8 mouse cellular contexts compared by ENCODE assay signal in genomic region chr19:7484076-7484475, GRCm38 (mm10). TPM values are rescaled to one million over a fixed set of nuclear protein-coding genes. Genes with fewer than 3 reads are reported as not detected.
A peak's percentile ranks its signal among the peaks of the same experiment; 100 is the strongest.
DNase-seq lines count a peak whose midpoint lies in the region; ATAC-seq lines count a peak whose summit lies in the region.

No protein-coding gene starts in this region.

- H3K36me3 ChIP-seq in intestine, embryonic 14.5 days (ENCODE audit: control insufficient read depth, insufficient read depth, low read length): no peaks in the 10 kb centered on the region
- no peaks in the 10 kb centered on the region for H3K36me3 ChIP-seq in intestine, embryonic 16.5 days (ENCODE audit: control insufficient read depth, insufficient read depth, low read length)
- no peaks in the 10 kb centered on the region for H3K36me3 ChIP-seq in forebrain, embryonic 16.5 days (ENCODE audit: control insufficient read depth, insufficient read depth)
- no peaks in the 10 kb centered on the region for H3K36me3 ChIP-seq in liver, embryonic 11.5 days (ENCODE audit: control insufficient read depth, insufficient read depth, low read length)

- H3K27me3 ChIP-seq in intestine, embryonic 14.5 days (replicated peaks; ENCODE audit: control insufficient read depth, insufficient read depth, low read length): no peaks in the 10 kb centered on the region
- no peaks in the 10 kb centered on the region for H3K27me3 ChIP-seq in intestine, embryonic 16.5 days (replicated peaks; ENCODE audit: control insufficient read depth, insufficient read depth, low read length)
- no peaks in the 10 kb centered on the region for H3K27me3 ChIP-seq in forebrain, embryonic 16.5 days (replicated peaks; ENCODE audit: control insufficient read depth, insufficient read depth, low read length)
- H3K27me3 ChIP-seq in liver, embryonic 11.5 days (replicated peaks; ENCODE audit: control insufficient read depth, insufficient read depth, low read length): no peaks in the 10 kb centered on the region

- H3K27ac ChIP-seq in intestine, embryonic 14.5 days (ENCODE audit: low read depth): no peak overlapping the region
- no peak overlapping the region for H3K27ac ChIP-seq in intestine, embryonic 16.5 days (ENCODE audit: low read length)
- peak overlapping the region; percentile 100 for H3K27ac ChIP-seq in forebrain, embryonic 16.5 days (ENCODE audit: low read length)
- H3K27ac ChIP-seq in liver, embryonic 11.5 days (ENCODE audit: low read depth, low read length): no peak overlapping the region

- DNase-seq in intestine, embryonic 14.5 days (ENCODE audit: low spot score): no peak
- peak; percentile 55 for DNase-seq in MN1 (ENCODE audit: low spot score)
- DNase-seq in liver, embryonic 11.5 days (ENCODE audit: low spot score): no peak
- DNase-seq in adrenal gland, adult 18-20 months (ENCODE audit: low spot score in 2 of 2): no peak
- no peak for DNase-seq in gastrocnemius, adult 18-20 months (ENCODE audit: low spot score)
- no peak for DNase-seq in frontal cortex, postnatal 10 days (ENCODE audit: low spot score in 2 of 2)

- H3K9me3 ChIP-seq in intestine, embryonic 14.5 days (ENCODE audit: control insufficient read depth, low read length): no peaks in the 10 kb centered on the region
- H3K9me3 ChIP-seq in intestine, embryonic 16.5 days (ENCODE audit: control insufficient read depth, low read length): no peaks in the 10 kb centered on the region
- no peaks in the 10 kb centered on the region for H3K9me3 ChIP-seq in forebrain, embryonic 16.5 days (ENCODE audit: control insufficient read depth, low read length)
- H3K9me3 ChIP-seq in liver, embryonic 11.5 days (ENCODE audit: control insufficient read depth, low read length): no peaks in the 10 kb centered on the region

- ATAC-seq in intestine, embryonic 14.5 days (replicated peaks; ENCODE audit: low FRiP score, low TSS enrichment, low read depth): no peak
- no peak for ATAC-seq in intestine, embryonic 16.5 days
- no peak for ATAC-seq in forebrain, embryonic 16.5 days
- no peak for ATAC-seq in liver, embryonic 11.5 days (replicated peaks; ENCODE audit: low FRiP score)

- no peak overlapping the region for H3K9ac ChIP-seq in intestine, embryonic 14.5 days (ENCODE audit: low read length)
- no peak overlapping the region for H3K9ac ChIP-seq in intestine, embryonic 16.5 days (ENCODE audit: low read depth, low read length)
- H3K9ac ChIP-seq in forebrain, embryonic 16.5 days (replicated peaks; ENCODE audit: low read depth, low read length): 0 out of 2 replicates have a peak overlapping the region, but pooled peaks have one; percentile 32
- H3K9ac ChIP-seq in liver, embryonic 11.5 days (ENCODE audit: low read depth, low read length): no peak overlapping the region

- H3K4me1 ChIP-seq in intestine, embryonic 14.5 days (replicated peaks; ENCODE audit: control insufficient read depth, insufficient read depth, low read length): peaks cover 11% of the 10 kb centered on the region; the same call in 1 of the 2 replicates
- peaks cover 7% of the 10 kb centered on the region for H3K4me1 ChIP-seq in intestine, embryonic 16.5 days (ENCODE audit: control insufficient read depth, insufficient read depth, low read length)
- peaks cover 24% of the 10 kb centered on the region for H3K4me1 ChIP-seq in forebrain, embryonic 16.5 days (replicated peaks; ENCODE audit: control insufficient read depth, insufficient read depth, low read length)
- H3K4me1 ChIP-seq in liver, embryonic 11.5 days (replicated peaks; ENCODE audit: control insufficient read depth, insufficient read depth, low read length): peaks cover 12% of the 10 kb centered on the region

- WGBS in intestine, embryonic 14.5 days: 58% methylated on average over 5 of the region's 5 CpGs
- 64% methylated on average over 5 of the region's 5 CpGs for WGBS in intestine, embryonic 16.5 days
- 51% methylated on average over 5 of the region's 5 CpGs for WGBS in forebrain, embryonic 16.5 days
- WGBS in liver, embryonic 11.5 days: 60% methylated on average over 5 of the region's 5 CpGs

- H3K4me2 ChIP-seq in intestine, embryonic 14.5 days (ENCODE audit: low read length): peak overlapping the region; percentile 61
- no peak overlapping the region for H3K4me2 ChIP-seq in intestine, embryonic 16.5 days (ENCODE audit: low read depth, low read length)
- H3K4me2 ChIP-seq in forebrain, embryonic 16.5 days (ENCODE audit: low read length): peak overlapping the region; percentile 63
- peak overlapping the region; percentile 88 for H3K4me2 ChIP-seq in liver, embryonic 11.5 days

- peak overlapping the region; percentile 95; the same call in 1 of the 2 replicates for H3K4me3 ChIP-seq in intestine, embryonic 14.5 days (ENCODE audit: low read depth, low read length)
- no peak overlapping the region for H3K4me3 ChIP-seq in intestine, embryonic 16.5 days (ENCODE audit: low read length)
- H3K4me3 ChIP-seq in forebrain, embryonic 16.5 days (replicated peaks; ENCODE audit: low read length): peak overlapping the region; percentile 99
- peak overlapping the region; percentile 88; the same call in 1 of the 2 replicates for H3K4me3 ChIP-seq in liver, embryonic 11.5 days (ENCODE audit: low read depth, low read length)

RNA-seq across cellular contexts. Expression of gene Rtn3, which starts 1.0 kb away (rescaled TPM):
- polyA plus RNA-seq in intestine, embryonic 14.5 days (2014; fragmentation: Nextera tagmentation; extraction: Ambion mirVana): 117 and 123 TPM in 2 replicates
- 127 TPM in 2 replicates for polyA plus RNA-seq in intestine, embryonic 16.5 days (2015; fragmentation: Nextera tagmentation; extraction: Ambion mirVana)
- polyA plus RNA-seq in forebrain, embryonic 16.5 days (2015; fragmentation: Nextera tagmentation; extraction: Ambion mirVana): 550 and 563 TPM in 2 replicates
- 77.3 and 78.3 TPM in 2 replicates for polyA plus RNA-seq in liver, embryonic 11.5 days (2014; fragmentation: Nextera tagmentation; extraction: Ambion mirVana)
- 100 to 1,000 TPM; 137 to 151 TPM for total RNA-seq in adrenal gland, adult 18-20 months (2021)
- 10 to 100 TPM; 27.4 to 33.9 TPM for total RNA-seq in gastrocnemius, adult 18-20 months (2021)

RNA-seq across cellular contexts. Expression of gene Atl3, which starts 9.8 kb away (rescaled TPM):
- 12.1 and 15.4 TPM in 2 replicates for polyA plus RNA-seq in intestine, embryonic 14.5 days (2014; fragmentation: Nextera tagmentation; extraction: Ambion mirVana)
- 6.1 and 7.7 TPM in 2 replicates for polyA plus RNA-seq in intestine, embryonic 16.5 days (2015; fragmentation: Nextera tagmentation; extraction: Ambion mirVana)
- polyA plus RNA-seq in forebrain, embryonic 16.5 days (2015; fragmentation: Nextera tagmentation; extraction: Ambion mirVana): 6.7 and 7.7 TPM in 2 replicates
- polyA plus RNA-seq in liver, embryonic 11.5 days (2014; fragmentation: Nextera tagmentation; extraction: Ambion mirVana): 10.7 and 11.2 TPM in 2 replicates
- total RNA-seq in adrenal gland, adult 18-20 months (2021): 100 to 1,000 TPM in 1 of 2 experiments, 10 to 100 TPM in 1; 84.3 to 121 TPM
- total RNA-seq in gastrocnemius, adult 18-20 months (2021): 1 to 10 TPM; 6.1 to 7.2 TPM
